10 mouse cellular contexts compared by ENCODE assay signal in the genomic region with DNA sequence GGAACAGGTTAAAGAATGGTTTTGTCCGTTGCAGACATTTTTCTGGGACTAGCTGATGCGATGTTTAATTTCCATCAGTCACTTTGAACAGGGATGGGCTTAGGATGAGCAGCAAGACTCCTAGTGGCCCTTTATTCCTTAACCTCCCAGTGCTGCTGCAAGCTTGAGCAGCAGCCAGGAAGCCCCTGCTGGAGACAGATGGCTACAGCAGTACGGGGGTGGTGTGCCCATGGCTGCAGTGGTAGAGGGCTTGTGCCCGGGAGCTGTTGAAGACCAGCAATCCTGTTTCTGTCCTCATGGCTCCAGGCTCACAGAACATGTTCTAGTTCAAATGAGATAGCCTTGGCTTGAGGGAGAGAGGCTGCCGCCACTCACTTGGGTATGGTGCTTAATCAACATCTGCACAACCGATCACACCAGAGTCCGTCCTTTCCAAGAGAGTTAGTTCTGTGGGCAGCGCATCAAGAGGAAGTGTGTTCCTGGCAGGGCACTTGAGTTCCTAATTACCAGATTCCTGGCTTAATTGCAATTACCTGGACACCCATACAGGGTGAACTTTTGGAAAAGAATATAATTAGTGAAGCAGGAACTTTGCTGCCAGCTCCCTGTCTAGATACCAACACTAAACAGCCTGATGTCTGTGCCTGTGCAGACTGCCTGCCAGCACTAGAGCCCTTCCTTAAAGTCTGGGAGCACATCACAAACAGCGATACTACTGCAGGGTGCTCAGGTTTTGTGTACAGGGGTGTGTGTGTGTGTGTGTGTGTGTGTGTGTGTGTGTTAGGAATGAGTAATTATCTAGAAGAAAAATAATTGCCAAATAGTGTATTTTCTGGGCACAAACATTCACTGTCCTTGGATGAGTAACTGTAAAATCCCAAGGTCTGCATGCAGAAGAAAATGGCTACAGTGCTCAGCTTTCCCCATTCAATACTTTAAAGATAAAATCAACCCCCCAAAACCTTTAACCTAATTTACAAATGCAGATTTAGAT.
A peak's percentile ranks its signal among the peaks of the same experiment; 100 is the strongest.
DNase-seq lines count a peak whose midpoint lies in the region; ATAC-seq and TF ChIP-seq lines count a peak whose summit lies in the region.
"Had no signal": no experiment of that assay in that cellular context is flagged by ENCODE, and none has a peak within 500 bp of the region (broad histone marks: within the 10 kb centered on the region; RNA-seq: fewer than 3 reads in every experiment).

No protein-coding gene starts in this region.

- peak; percentile 56 for DNase-seq in cerebellum, postnatal 14 days
- no peak for DNase-seq in cerebellum, adult 8-10 months
- DNase-seq in left cerebral cortex, adult 2 months (ENCODE audit: extremely low spot score in 1 of 2, low spot score in 2 of 2): no peak
- no peak for DNase-seq in left cerebral cortex, adult 8-10 months (ENCODE audit: low spot score in 2 of 2)
- DNase-seq in kidney, adult 8-10 months: no peak
- DNase-seq in lung, postnatal 10 days: no peak
- DNase-seq: B cell, adult 2 months had no signal

- peak; percentile 40 for TF ChIP-seq CTCF in left cerebral cortex, adult 2 months (IDR thresholded peaks at IDR 0.05)
- TF ChIP-seq CTCF in ES-Bruce4 (IDR thresholded peaks at IDR 0.05; ENCODE audit: low read depth, low read length): peak; percentile 0

- no peak overlapping the region for H3K27ac ChIP-seq in left cerebral cortex, adult 2 months
- no peak overlapping the region for H3K27ac ChIP-seq in ES-Bruce4 (ENCODE audit: insufficient read depth, low read length)
- H3K27ac ChIP-seq: heart, embryonic 15.5 days had no signal

- peak; percentile 51 for ATAC-seq in granulocyte monocyte progenitor cell, adult 5-6 weeks (replicated peaks; ENCODE audit: poor library complexity, severe bottlenecking)

- H3K4me3 ChIP-seq in left cerebral cortex, adult 2 months: no peak overlapping the region
- no peak overlapping the region for H3K4me3 ChIP-seq in ES-Bruce4 (ENCODE audit: low read depth, low read length)
- H3K4me3 ChIP-seq: heart, embryonic 15.5 days had no signal

- no peak for TF ChIP-seq POLR2A in ES-Bruce4 (IDR thresholded peaks at IDR 0.05; ENCODE audit: insufficient read depth, low read length)

- H3K36me3 ChIP-seq in ES-Bruce4 (ENCODE audit: control insufficient read depth, insufficient read depth, low read length, poor library complexity, severe bottlenecking): no peaks in the 10 kb centered on the region
- H3K36me3 ChIP-seq: heart, embryonic 15.5 days had no signal

- TF ChIP-seq EP300 in ES-Bruce4 (IDR thresholded peaks at IDR 0.05; ENCODE audit: insufficient read depth, low read depth, low read length): no peak

- no peak overlapping the region for H3K9ac ChIP-seq in ES-Bruce4 (ENCODE audit: low read depth, poor library complexity, severe bottlenecking)
- H3K9ac ChIP-seq: heart, embryonic 15.5 days had no signal

- H3K27me3 ChIP-seq in ES-Bruce4 (ENCODE audit: control insufficient read depth, insufficient read depth, low read length, poor library complexity, severe bottlenecking): no peaks in the 10 kb centered on the region
- H3K27me3 ChIP-seq: heart, embryonic 15.5 days had no signal

- H3K4me1 ChIP-seq in ES-Bruce4 (ENCODE audit: control insufficient read depth, insufficient read depth, low read length): no peaks in the 10 kb centered on the region

- no peaks in the 10 kb centered on the region for H3K9me3 ChIP-seq in ES-Bruce4 (replicated peaks; ENCODE audit: control insufficient read depth, insufficient read depth, low read length, poor library complexity, severe bottlenecking)
- H3K9me3 ChIP-seq: heart, embryonic 15.5 days had no signal

- intact Hi-C loops in left cerebral cortex, adult 2 months (cut with DNase I): no loop called here

Comparison
In these comparisons a context has a peak if more than half of its experiments do, and no peak if none do; other contexts are left out.
1. DNase-seq: peak in cerebellum, postnatal 14 days (2 of 2); none in cerebellum, adult 8-10 months (single experiment), left cerebral cortex, adult 2 months (0 of 2), left cerebral cortex, adult 8-10 months (0 of 2), kidney, adult 8-10 months (0 of 2) and lung, postnatal 10 days (single experiment).